Mouse (Mus musculus) liver, postnatal 0 days (tissue): Measurements from ENCODE around the gene D6Wsu163e.

ENCODE experiments used
- CTCF ChIP-seq: sonication (generic); IDR thresholded peaks from 2 replicates; pipeline ENCODE4 v1.5.1; 2016; ENCODE audit warnings: antibody characterized with exemption, low read depth
- EP300 ChIP-seq: IDR thresholded peaks from 2 replicates; pipeline ENCODE4 v1.6.1; 2016; ENCODE audit warnings: antibody characterized with exemption, low read depth, mild to moderate bottlenecking

DNA sequence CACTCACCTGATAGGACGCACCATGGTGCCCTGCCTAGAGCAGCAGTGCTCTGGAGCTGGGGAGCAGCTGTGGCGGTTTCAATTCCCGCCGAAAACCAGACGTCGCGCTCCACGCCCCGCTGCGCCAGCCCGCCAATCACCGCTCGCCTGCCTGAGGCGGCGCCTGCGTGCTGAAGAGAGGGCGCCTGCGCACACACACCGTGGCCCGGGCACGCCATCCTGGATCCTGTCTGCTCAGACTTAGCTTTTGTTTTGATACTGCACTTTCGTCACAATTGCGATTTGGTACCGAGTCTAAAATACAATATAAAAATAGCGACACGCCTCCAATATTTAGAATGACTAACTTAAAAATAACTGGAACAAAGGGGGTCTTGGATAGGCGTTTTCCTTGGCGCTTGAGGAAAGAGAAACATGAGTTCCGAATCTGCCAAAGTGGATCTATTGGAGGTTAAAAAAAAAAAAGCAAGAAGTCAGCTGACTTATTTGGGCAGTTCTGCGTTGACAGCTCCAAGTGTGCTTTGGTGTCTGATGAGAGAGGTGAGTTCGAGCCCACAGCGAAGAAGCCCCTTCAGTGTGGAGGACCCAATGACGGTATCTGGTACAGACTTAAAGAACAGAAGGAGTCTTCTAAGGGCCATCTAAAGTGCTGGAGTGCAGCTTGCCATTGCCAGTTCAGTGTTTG, at the start of gene D6Wsu163e, which contains the start of gene Rad51ap1:
- TF ChIP-seq CTCF (no peak; the same call in 1 of the 2 replicates), EP300 (peak; percentile 86)
